Mouse (Mus musculus): ENCODE measurements around the gene Rpsa. TPM values are rescaled to one million over a fixed set of nuclear protein-coding genes. Genes with fewer than 3 reads are reported as not detected.

Gene Rpsa
- total and polyA plus RNA-seq, 3 experiments = 3,563 to 4,053 (median 3,991) TPM

DNA sequence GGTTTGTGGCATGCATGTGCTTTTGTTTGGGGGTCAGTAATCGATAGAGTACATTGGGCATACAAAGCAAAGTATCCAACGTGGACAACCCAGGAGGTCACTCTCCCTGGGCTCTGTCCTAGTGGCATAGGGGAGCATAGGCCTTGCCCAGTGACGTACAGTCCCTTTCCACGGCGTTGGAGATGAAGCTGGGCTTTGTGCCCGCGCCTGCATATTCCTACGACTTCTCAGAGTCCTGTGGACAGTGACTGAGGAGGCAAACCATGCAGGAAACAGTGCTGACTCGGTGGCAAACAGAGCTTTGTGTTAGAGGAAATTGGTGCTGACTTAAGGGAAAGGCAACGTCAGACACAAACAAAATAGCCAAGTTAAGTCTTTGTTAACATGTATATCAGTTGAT is 1.8 kb downstream of the Rpsa start:
- Histone ChIP-seq H3K4me1 (ENCODE audit: control insufficient read depth in 1 of 2, insufficient read depth in 2 of 2) (peaks cover 9 to 62% of the 10 kb centered on the region in 2 experiments), H3K9me3 (replicated peaks; ENCODE audit: low read length) (no peaks in the 10 kb centered on the region), H3K27ac (ENCODE audit: insufficient read depth, low read depth) (peak overlapping the region; percentile 42; the same call in 1 of the 2 replicates), H3K4me3 (replicated peaks in 1 of 3; ENCODE audit: low read depth in 2 of 3, low read length in 2 of 3, poor library complexity in 1 of 3) (peak overlapping the region; percentile 93 to 99 (median 98)), H3K27me3 (replicated peaks) (no peaks in the 10 kb centered on the region), H3K36me3 (replicated peaks in 1 of 2; ENCODE audit: control insufficient read depth in 1 of 2, insufficient read depth in 1 of 2, low read length in 1 of 2) (peaks cover 45 to 52% of the 10 kb centered on the region in 2 experiments), H3K79me2 (replicated peaks; ENCODE audit: control insufficient read depth, extremely low read depth, insufficient read depth, poor library complexity, severe bottlenecking) (peaks cover 23% of the 10 kb centered on the region), H3K9ac (ENCODE audit: insufficient read depth, low read depth) (peak overlapping the region; percentile 99), H3K4me2 (ENCODE audit: insufficient read depth, low read depth, poor library complexity, severe bottlenecking) (peak overlapping the region; percentile 98)
- in situ Hi-C loops (cut with MboI; ENCODE audit: low pct_ligation_motif_present, low pct_unique_long_range_greater_than_20kb, low sequenced_read_pairs) (no loop called here), dilution Hi-C loops (cut with MboI; ENCODE audit: extremely low pct_ligation_motif_present, extremely low pct_unique_long_range_greater_than_20kb, low sequenced_read_pairs) (no loop called here)
- no peak for DNase-seq (ENCODE audit: extremely low read depth)
- TF ChIP-seq MEF2A (IDR thresholded peaks at IDR 0.05; ENCODE audit: borderline replicate concordance, low read depth, low read length) (no peak), NRF1 (IDR thresholded peaks at IDR 0.05; ENCODE audit: low read depth, low read length) (no peak), TCF12 (IDR thresholded peaks at IDR 0.05; ENCODE audit: low read depth, low read length) (no peak), POLR2A (IDR thresholded peaks at IDR 0.05; ENCODE audit: low read depth, low read length) (0 out of 2 replicates have a peak, but pooled peaks have one; percentile 4), MAZ (IDR thresholded peaks at IDR 0.05; ENCODE audit: low read depth, low read length) (no peak), E2F4 (IDR thresholded peaks at IDR 0.05; ENCODE audit: insufficient replicate concordance, low read depth, low read length) (no peak)

DNA sequence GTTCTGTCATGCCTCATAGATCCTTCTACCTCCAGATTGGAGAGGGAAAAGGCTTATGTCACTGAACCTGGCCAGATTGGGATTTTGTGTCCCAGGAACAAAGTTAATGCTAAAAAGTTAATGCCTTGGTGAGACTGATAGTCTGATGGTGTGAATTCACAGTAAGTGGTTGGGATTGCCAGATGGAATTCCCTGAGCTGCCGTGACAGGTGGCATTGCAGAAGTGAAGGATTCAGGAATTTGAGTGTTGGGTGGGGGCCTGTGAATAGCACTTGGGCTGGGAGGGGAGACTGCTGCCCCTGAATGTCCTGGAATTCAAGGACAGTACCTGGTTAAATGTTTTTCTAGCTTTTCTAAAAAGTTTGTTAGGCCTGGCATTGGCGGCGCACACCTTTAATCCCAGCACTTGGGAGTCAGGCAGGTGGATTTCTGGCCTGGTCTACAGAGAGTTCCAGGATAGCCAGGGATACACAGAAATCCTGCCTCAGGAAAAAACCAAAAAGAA is 4.3 kb downstream of the Rpsa start:
- Histone ChIP-seq H3K9me3 (replicated peaks; ENCODE audit: low read length) (no peaks in the 10 kb centered on the region), H3K27ac (ENCODE audit: insufficient read depth, low read depth) (no peak overlapping the region), H3K4me2 (ENCODE audit: insufficient read depth, low read depth, poor library complexity, severe bottlenecking) (no peak overlapping the region), H3K36me3 (replicated peaks in 1 of 2; ENCODE audit: control insufficient read depth in 1 of 2, insufficient read depth in 1 of 2, low read length in 1 of 2) (peaks cover 45 to 51% of the 10 kb centered on the region in 2 experiments), H3K27me3 (replicated peaks) (no peaks in the 10 kb centered on the region), H3K79me2 (replicated peaks; ENCODE audit: control insufficient read depth, extremely low read depth, insufficient read depth, poor library complexity, severe bottlenecking) (peaks cover 23% of the 10 kb centered on the region), H3K4me1 (ENCODE audit: control insufficient read depth in 1 of 2, insufficient read depth in 2 of 2) (peaks cover 7 to 46% of the 10 kb centered on the region in 2 experiments), H3K9ac (ENCODE audit: insufficient read depth, low read depth) (no peak overlapping the region), H3K4me3 (replicated peaks in 1 of 3; ENCODE audit: low read depth in 2 of 3, low read length in 2 of 3, poor library complexity in 1 of 3) (no peak overlapping the region)
- TF ChIP-seq ZMIZ1 (IDR thresholded peaks at IDR 0.05; ENCODE audit: low read depth, low read length) (no peak), UBTF (IDR thresholded peaks at IDR 0.05; ENCODE audit: low read depth, low read length) (no peak), EP300 (IDR thresholded peaks at IDR 0.05; ENCODE audit: low read length) (no peak), MAFK (IDR thresholded peaks at IDR 0.05; ENCODE audit: insufficient replicate concordance, low read length) (no peak)
- dilution Hi-C loops (cut with MboI; ENCODE audit: extremely low pct_ligation_motif_present, extremely low pct_unique_long_range_greater_than_20kb, low sequenced_read_pairs) = no loop called here
- DNase-seq (ENCODE audit: extremely low read depth) = no peak
- in situ Hi-C loops (cut with MboI; ENCODE audit: low pct_ligation_motif_present, low pct_unique_long_range_greater_than_20kb, low sequenced_read_pairs) = no loop called here

DNA sequence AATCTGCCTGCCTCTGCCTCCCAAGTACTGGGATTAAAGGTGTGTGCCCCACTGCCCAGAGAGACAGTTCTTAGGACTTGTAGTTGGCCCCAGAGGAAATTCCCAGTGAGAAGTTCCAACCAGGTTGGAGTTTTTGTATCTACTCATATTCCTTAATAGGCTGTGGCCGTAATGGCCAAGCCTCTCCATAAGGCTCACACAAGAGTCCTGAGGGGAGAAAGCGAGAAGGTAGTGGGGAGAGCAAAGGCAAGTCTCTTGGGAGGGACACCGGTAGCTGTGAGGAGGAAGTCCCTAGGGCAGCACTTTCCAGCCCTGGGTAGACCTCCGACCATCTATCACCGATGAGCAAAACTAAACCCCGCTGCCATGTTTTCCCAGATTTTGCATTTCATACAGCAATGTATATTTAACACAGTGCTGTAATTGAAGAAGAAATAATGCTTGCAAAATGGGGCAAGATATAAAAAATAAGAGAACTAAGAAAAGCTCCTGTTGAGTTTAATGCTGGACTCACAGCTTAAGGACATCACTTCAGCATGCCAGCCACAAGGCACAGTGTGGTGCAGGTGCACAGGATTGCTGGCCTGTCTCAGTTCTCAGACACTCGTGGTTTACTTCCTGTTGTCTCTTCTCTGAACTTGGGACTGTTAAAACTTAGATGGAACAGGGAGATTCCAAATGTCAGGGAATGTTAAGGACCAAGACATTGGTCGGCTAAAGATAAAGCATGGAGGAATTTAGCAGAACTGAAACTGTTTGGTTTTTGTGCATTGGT is 5.7 kb downstream of the Rpsa start:
- no peak overlapping the region for H3K4me2 ChIP-seq (ENCODE audit: insufficient read depth, low read depth, poor library complexity, severe bottlenecking)
- in situ Hi-C loops (cut with MboI; ENCODE audit: low pct_ligation_motif_present, low pct_unique_long_range_greater_than_20kb, low sequenced_read_pairs) = no loop called here
- peaks cover 45 to 50% of the 10 kb centered on the region in 2 experiments for H3K36me3 ChIP-seq (replicated peaks in 1 of 2; ENCODE audit: control insufficient read depth in 1 of 2, insufficient read depth in 1 of 2, low read length in 1 of 2)
- peaks cover 18% of the 10 kb centered on the region for H3K79me2 ChIP-seq (replicated peaks; ENCODE audit: control insufficient read depth, extremely low read depth, insufficient read depth, poor library complexity, severe bottlenecking)
- H3K9me3 ChIP-seq (replicated peaks; ENCODE audit: low read length) = no peaks in the 10 kb centered on the region
- DNase-seq (ENCODE audit: extremely low read depth) = peak; percentile 71
- dilution Hi-C loops (cut with MboI; ENCODE audit: extremely low pct_ligation_motif_present, extremely low pct_unique_long_range_greater_than_20kb, low sequenced_read_pairs) = no loop called here
- no peaks in the 10 kb centered on the region for H3K27me3 ChIP-seq (replicated peaks)
- H3K27ac ChIP-seq (ENCODE audit: insufficient read depth, low read depth) = no peak overlapping the region
- H3K4me1 ChIP-seq (ENCODE audit: control insufficient read depth in 1 of 2, insufficient read depth in 2 of 2) = peaks cover 7 to 46% of the 10 kb centered on the region in 2 experiments
- no peak overlapping the region for H3K9ac ChIP-seq (ENCODE audit: insufficient read depth, low read depth)
- no peak overlapping the region for H3K4me3 ChIP-seq (replicated peaks in 1 of 3; ENCODE audit: low read depth in 2 of 3, low read length in 2 of 3, poor library complexity in 1 of 3)
- peak; percentile 37; the same call in 1 of the 2 replicates for TF ChIP-seq NELFE (IDR thresholded peaks at IDR 0.05; ENCODE audit: low read depth, low read length)
- peak; percentile 22 for TF ChIP-seq ETS1 (conservative IDR thresholded peaks at IDR 0.05; ENCODE audit: low read depth, low read length)
- TF ChIP-seq MYC (IDR thresholded peaks at IDR 0.05; ENCODE audit: low read depth, low read length) = peak; percentile 63; the same call in 1 of the 2 replicates
- TF ChIP-seq MAFK (IDR thresholded peaks at IDR 0.05; ENCODE audit: insufficient replicate concordance, low read length) = peak; percentile 69; the same call in 1 of the 2 replicates
- TF ChIP-seq ZMIZ1 (IDR thresholded peaks at IDR 0.05; ENCODE audit: low read depth, low read length) = peak; percentile 91
- TF ChIP-seq JUND (conservative IDR thresholded peaks at IDR 0.05; ENCODE audit: low read depth, low read length) = 0 out of 2 replicates have a peak, but pooled peaks have one; percentile 27
- TF ChIP-seq ZKSCAN1 (IDR thresholded peaks at IDR 0.05; ENCODE audit: borderline replicate concordance, low read depth, low read length) = no peak
- TF ChIP-seq RAD21 (IDR thresholded peaks at IDR 0.05; ENCODE audit: low read depth, low read length) = no peak
- TF ChIP-seq POLR2A (IDR thresholded peaks at IDR 0.05; ENCODE audit: low read depth, low read length) = peak; percentile 69
- TF ChIP-seq E2F4 (IDR thresholded peaks at IDR 0.05; ENCODE audit: insufficient replicate concordance, low read depth, low read length) = 0 out of 2 replicates have a peak, but pooled peaks have one; percentile 68
- 0 out of 2 replicates have a peak, but pooled peaks have one; percentile 16 for TF ChIP-seq MEF2A (IDR thresholded peaks at IDR 0.05; ENCODE audit: borderline replicate concordance, low read depth, low read length)
- peak; percentile 99 for TF ChIP-seq POLR2AphosphoS2 (IDR thresholded peaks at IDR 0.05; ENCODE audit: low read depth, low read length)
- peak; percentile 20; the same call in 1 of the 2 replicates for TF ChIP-seq HCFC1 (IDR thresholded peaks at IDR 0.05; ENCODE audit: low read depth, low read length)
- TF ChIP-seq USF2 (conservative IDR thresholded peaks at IDR 0.05; ENCODE audit: low read depth, low read length) = no peak
- TF ChIP-seq NRF1 (IDR thresholded peaks at IDR 0.05; ENCODE audit: low read depth, low read length) = no peak
- 0 out of 2 replicates have a peak, but pooled peaks have one; percentile 47 for TF ChIP-seq ELF1 (IDR thresholded peaks at IDR 0.05; ENCODE audit: low read depth, low read length)
- TF ChIP-seq RCOR1 (conservative IDR thresholded peaks at IDR 0.05; ENCODE audit: low read depth, low read length) = peak; percentile 92
